Mouse (Mus musculus) left cerebral cortex, adult 9 months (tissue): ENCODE data around the gene Kcnc1.
A peak's percentile ranks its signal among the peaks of the same experiment; 100 is the strongest.

Experiments used
- DNase-seq, 2 experiments: peaks; one replicate each; pipeline ENCODE4 v3.0.0; 2022; ENCODE audit warnings: low spot score in 2 of 2

Kcnc1 gene

GRCm38 (mm10) chr7:46396231-46396927 is at the start of gene Kcnc1:
Gene Kcnc1, plus strand, starts transcription at chr7:46396497.
- DNase-seq = peak in 1 of 2 experiments; percentile 62

- DNase-seq = no peak
These were observed 48.6 kb upstream of the Kcnc1 start for GRCm38 (mm10) chr7:46347692-46348091.

- no peak for DNase-seq
These were observed 47.5 kb upstream of the Kcnc1 start for GRCm38 (mm10) chr7:46348813-46349212.

- DNase-seq = no peak
These were observed 46.1 kb upstream of the Kcnc1 start for GRCm38 (mm10) chr7:46350119-46350702.

GRCm38 (mm10) chr7:46352748-46353147 is 43.5 kb upstream of the Kcnc1 start:
- DNase-seq = no peak

- no peak for DNase-seq
These were observed 43.1 kb upstream of the Kcnc1 start for GRCm38 (mm10) chr7:46353216-46353615.

- DNase-seq = no peak
These were observed 42.4 kb upstream of the Kcnc1 start for GRCm38 (mm10) chr7:46353875-46354274.

- DNase-seq = no peak
These were observed 34.5 kb upstream of the Kcnc1 start for GRCm38 (mm10) chr7:46361776-46362175.

GRCm38 (mm10) chr7:46364154-46364553 is 32.1 kb upstream of the Kcnc1 start:
- no peak for DNase-seq

GRCm38 (mm10) chr7:46365810-46366209 is 30.5 kb upstream of the Kcnc1 start:
- no peak for DNase-seq

- DNase-seq = no peak
These were observed 25.2 kb upstream of the Kcnc1 start for GRCm38 (mm10) chr7:46371104-46371503.

- DNase-seq = no peak
These were observed 19.9 kb upstream of the Kcnc1 start, which contains the start of gene Myod1 for GRCm38 (mm10) chr7:46376172-46377007. Gene Myod1, plus strand, starts transcription at chr7:46376474.

GRCm38 (mm10) chr7:46377008-46377346 is 19.3 kb upstream of the Kcnc1 start:
- no peak for DNase-seq

GRCm38 (mm10) chr7:46378123-46378522 is 18.2 kb upstream of the Kcnc1 start:
- no peak for DNase-seq

- peak in 1 of 2 experiments; percentile 69 for DNase-seq
These were observed 17.3 kb upstream of the Kcnc1 start for GRCm38 (mm10) chr7:46378983-46379382.

GRCm38 (mm10) chr7:46380625-46381024 is 15.7 kb upstream of the Kcnc1 start:
- DNase-seq = no peak

- no peak for DNase-seq
These were observed 8.9 kb upstream of the Kcnc1 start for GRCm38 (mm10) chr7:46387430-46387829.

GRCm38 (mm10) chr7:46389456-46390085 is 6.7 kb upstream of the Kcnc1 start:
- DNase-seq = no peak

GRCm38 (mm10) chr7:46390226-46390625 is 6.1 kb upstream of the Kcnc1 start:
- DNase-seq = no peak

- no peak for DNase-seq
These were observed 4.6 kb upstream of the Kcnc1 start for GRCm38 (mm10) chr7:46391701-46392100.

- DNase-seq = peak in 1 of 2 experiments; percentile 87
These were observed 3.2 kb upstream of the Kcnc1 start for GRCm38 (mm10) chr7:46393116-46393515.
